Mouse (Mus musculus) lung, postnatal 0 days (tissue): Measurements from ENCODE around the gene Olfr1137. TPM values are rescaled to one million over a fixed set of nuclear protein-coding genes. Genes with fewer than 3 reads are reported as not detected.

ENCODE experiments used
- ATAC-seq: fragments of 200-750 bp; cut with Nextera tagmentation; 2 replicates; pipeline ENCODE4 v1.8.0; 2017; ENCODE audit warnings: moderate library complexity
- DNase-seq: peaks from one replicate; pipeline ENCODE4 v3.0.0-alpha.2; 2016; ENCODE audit warnings: low spot score
- H3K27ac ChIP-seq: fragments of 300-500 bp; sonication (generic); 2 replicates; pipeline ENCODE4 v1.5.1; 2014; ENCODE audit warnings: antibody characterized with exemption, mild to moderate bottlenecking, low read length, mixed read lengths
- H3K27me3 ChIP-seq: fragments of 300-500 bp; sonication (generic); replicated peaks from 2 replicates; pipeline ENCODE4 v1.6.1; 2014; ENCODE audit warnings: low read length, mixed read lengths; ENCODE audit not compliant: insufficient read depth
- H3K36me3 ChIP-seq: fragments of 300-500 bp; sonication (generic); 2 replicates; pipeline ENCODE4 v1.6.1; 2014; ENCODE audit warnings: low read length, mixed read lengths; ENCODE audit not compliant: insufficient read depth
- H3K4me1 ChIP-seq: fragments of 300-500 bp; sonication (generic); 2 replicates; pipeline ENCODE4 v1.6.1; 2014; ENCODE audit warnings: antibody characterized with exemption, low read depth, low read length, mixed read lengths; ENCODE audit not compliant: insufficient read depth
- H3K4me2 ChIP-seq: fragments of 300-500 bp; sonication (generic); replicated peaks from 2 replicates; pipeline ENCODE4 v1.6.1; 2014; ENCODE audit warnings: low read depth, mild to moderate bottlenecking, low read length, moderate library complexity, mixed read lengths
- H3K4me3 ChIP-seq: fragments of 300-500 bp; sonication (generic); 2 replicates; pipeline ENCODE4 v1.5.1; 2014; ENCODE audit warnings: low read depth, low read length
- H3K9ac ChIP-seq: fragments of 300-500 bp; sonication (generic); replicated peaks from 2 replicates; pipeline ENCODE4 v1.6.1; 2014; ENCODE audit warnings: low read depth, mild to moderate bottlenecking
- H3K9me3 ChIP-seq: fragments of 300-500 bp; sonication (generic); 2 replicates; pipeline ENCODE4 v1.6.1; 2016; ENCODE audit warnings: low read length, mixed read lengths
- CTCF ChIP-seq: IDR thresholded peaks from 2 replicates; pipeline ENCODE4 v1.5.1; 2016; ENCODE audit warnings: antibody characterized with exemption, mild to moderate bottlenecking
- EP300 ChIP-seq: IDR thresholded peaks from 2 replicates; pipeline ENCODE4 v1.6.1; 2016; ENCODE audit warnings: antibody characterized with exemption, mild to moderate bottlenecking, control low read depth
- WGBS: fragments of 180-500 bp; shearing (Covaris S2); extraction: QIAGEN DNeasy Blood & Tissue Kit; methylation state at CpG from one replicate; pipeline ENCODE4 v1.1.7; 2014; 5-methylcytosine and 5-hydroxymethylcytosine counted together
- polyA plus RNA-seq: library from polyadenylated mRNA; unstranded; fragments of >200 nt; fragmentation: Nextera tagmentation; extraction: Ambion mirVana; gene quantifications from 2 replicates; pipeline ENCODE4 v1.2.1, GENCODE M21; 2015

Olfr1137 gene
- polyA plus RNA-seq, result not detected in 2 replicates

- DNase-seq (no peak), ATAC-seq (no peak)
- H3K4me1 ChIP-seq, result no peaks in the 10 kb centered on the region
- H3K4me2 ChIP-seq, result no peak within 1 kb of the TSS
- no peaks in the 10 kb centered on the region for H3K9me3 ChIP-seq
- H3K9ac ChIP-seq, result no peak within 1 kb of the TSS
- TF ChIP-seq CTCF, result no peak
- no peak for TF ChIP-seq EP300
- no peak within 1 kb of the TSS for H3K4me3 ChIP-seq
- H3K27ac ChIP-seq, result no peak within 1 kb of the TSS
- no peaks in the 10 kb centered on the region for H3K27me3 ChIP-seq
- no peaks in the 10 kb centered on the region for H3K36me3 ChIP-seq
Measured at GRCm38 (mm10) chr2:87713079-87713478, at the start of gene Olfr1137. Gene Olfr1137 (minus strand): TSS chr2:87713179.

GRCm38 (mm10) chr2:87753891-87754290 is 40.9 kb upstream of the Olfr1137 start, which contains the start of gene Olfr1141:
Gene Olfr1141 (minus strand): TSS chr2:87753991.
- no peak for DNase-seq
- Histone ChIP-seq H3K27me3 (no peaks in the 10 kb centered on the region), H3K9me3 (no peaks in the 10 kb centered on the region), H3K4me1 (no peaks in the 10 kb centered on the region), H3K4me2 (no peak within 1 kb of the TSS), H3K9ac (no peak within 1 kb of the TSS), H3K4me3 (no peak within 1 kb of the TSS), H3K36me3 (no peaks in the 10 kb centered on the region), H3K27ac (no peak within 1 kb of the TSS)
- ATAC-seq, result no peak
- no peak for TF ChIP-seq EP300
- TF ChIP-seq CTCF, result no peak
- WGBS, result 70% methylated on average over 1 of the region's 1 CpGs

- Histone ChIP-seq H3K4me3 (no peak within 1 kb of the TSS), H3K9ac (no peak within 1 kb of the TSS), H3K27me3 (no peaks in the 10 kb centered on the region), H3K27ac (no peak within 1 kb of the TSS), H3K4me2 (no peak within 1 kb of the TSS), H3K4me1 (no peaks in the 10 kb centered on the region), H3K9me3 (no peaks in the 10 kb centered on the region), H3K36me3 (no peaks in the 10 kb centered on the region)
- ATAC-seq, result no peak
- no peak for TF ChIP-seq CTCF
- TF ChIP-seq EP300, result no peak
- DNase-seq, result no peak
- WGBS, result 72% methylated on average over 3 of the region's 3 CpGs
Measured at GRCm38 (mm10) chr2:87743452-87743851, 30.5 kb upstream of the Olfr1137 start, which contains the start of gene Olfr1140. Gene Olfr1140 (plus strand): TSS chr2:87743752.

GRCm38 (mm10) chr2:87739878-87740277 is 26.9 kb upstream of the Olfr1137 start, which contains the start of gene Olfr1138:
Gene Olfr1138 (minus strand): TSS chr2:87739978.
- WGBS, result 85% methylated on average over 1 of the region's 1 CpGs
- Histone ChIP-seq H3K4me3 (no peak within 1 kb of the TSS), H3K4me1 (no peaks in the 10 kb centered on the region), H3K9ac (no peak within 1 kb of the TSS), H3K36me3 (no peaks in the 10 kb centered on the region), H3K27me3 (no peaks in the 10 kb centered on the region), H3K27ac (no peak within 1 kb of the TSS), H3K9me3 (no peaks in the 10 kb centered on the region), H3K4me2 (no peak within 1 kb of the TSS)
- ATAC-seq (no peak), DNase-seq (no peak)
- no peak for TF ChIP-seq CTCF

GRCm38 (mm10) chr2:87693847-87694246 is 19.1 kb downstream of the Olfr1137 start, which contains the start of gene Olfr1136:
Gene Olfr1136 (minus strand): TSS chr2:87693947.
- no peaks in the 10 kb centered on the region for H3K27me3 ChIP-seq
- H3K36me3 ChIP-seq, result no peaks in the 10 kb centered on the region
- H3K4me1 ChIP-seq, result no peaks in the 10 kb centered on the region
- ATAC-seq (no peak), DNase-seq (no peak)
- no peak within 1 kb of the TSS for H3K9ac ChIP-seq
- H3K4me3 ChIP-seq, result no peak within 1 kb of the TSS
- H3K9me3 ChIP-seq, result no peaks in the 10 kb centered on the region
- no peak for TF ChIP-seq EP300
- no peak for TF ChIP-seq CTCF
- H3K27ac ChIP-seq, result no peak within 1 kb of the TSS
- H3K4me2 ChIP-seq, result no peak within 1 kb of the TSS

GRCm38 (mm10) chr2:87673564-87673963 is 39.4 kb downstream of the Olfr1137 start, which contains the start of gene Olfr1135:
Gene Olfr1135 (minus strand): TSS chr2:87673664.
- Histone ChIP-seq H3K27ac (no peak within 1 kb of the TSS), H3K36me3 (no peaks in the 10 kb centered on the region), H3K9me3 (no peaks in the 10 kb centered on the region), H3K4me2 (no peak within 1 kb of the TSS), H3K27me3 (no peaks in the 10 kb centered on the region), H3K4me1 (no peaks in the 10 kb centered on the region), H3K9ac (no peak within 1 kb of the TSS), H3K4me3 (no peak within 1 kb of the TSS)
- DNase-seq (no peak), ATAC-seq (no peak)
- TF ChIP-seq EP300, result no peak
- no peak for TF ChIP-seq CTCF
- 6% methylated on average over 1 of the region's 1 CpGs for WGBS

Other genes with a start within 250 kb of the Olfr1137 start
- gene Pramel7, start 216.1 kb downstream of the Olfr1137 start, polyA plus RNA-seq, result not detected in 2 replicates
- gene Pramel6, start 206.6 kb downstream of the Olfr1137 start, polyA plus RNA-seq, result not detected in 2 replicates
- gene Olfr153, start 181.4 kb downstream of the Olfr1137 start, polyA plus RNA-seq, result not detected in 2 replicates
- not detected in 2 replicates for gene Olfr1128, start 167.6 kb downstream of the Olfr1137 start, polyA plus RNA-seq
- gene Olfr1129, start 139.3 kb downstream of the Olfr1137 start, polyA plus RNA-seq, result not detected in 2 replicates
- gene Olfr1130, start 107.0 kb downstream of the Olfr1137 start, polyA plus RNA-seq, result not detected in 2 replicates
- gene Olfr1131, start 86.1 kb downstream of the Olfr1137 start, polyA plus RNA-seq, result not detected in 2 replicates
- gene Olfr1132, start 75.6 kb downstream of the Olfr1137 start, polyA plus RNA-seq, result not detected in 2 replicates
- not detected in 2 replicates for gene Olfr1133, start 65.8 kb downstream of the Olfr1137 start, polyA plus RNA-seq
- not detected in 2 replicates for gene Olfr1134, start 54.7 kb downstream of the Olfr1137 start, polyA plus RNA-seq
- not detected in 2 replicates for gene Olfr1135, start 39.5 kb downstream of the Olfr1137 start, polyA plus RNA-seq
- gene Olfr1136, start 19.2 kb downstream of the Olfr1137 start, polyA plus RNA-seq, result not detected in 2 replicates
- not detected in 2 replicates for gene Olfr1138, start 26.8 kb upstream of the Olfr1137 start, polyA plus RNA-seq
- gene Olfr1140, start 30.6 kb upstream of the Olfr1137 start, polyA plus RNA-seq, result not detected in 2 replicates
- not detected in 2 replicates for gene Olfr1141, start 40.8 kb upstream of the Olfr1137 start, polyA plus RNA-seq
- not detected in 2 replicates for gene Olfr152, start 66.3 kb upstream of the Olfr1137 start, polyA plus RNA-seq
- not detected in 2 replicates for gene Olfr1143, start 87.4 kb upstream of the Olfr1137 start, polyA plus RNA-seq
- not detected in 2 replicates for gene Olfr1145, start 96.6 kb upstream of the Olfr1137 start, polyA plus RNA-seq
- gene Olfr1148, start 117.4 kb upstream of the Olfr1137 start, polyA plus RNA-seq, result not detected in 2 replicates
- not detected in 2 replicates for gene Olfr1150-ps1, start 130.8 kb upstream of the Olfr1137 start, polyA plus RNA-seq
- not detected in 2 replicates for gene Olfr1151, start 142.7 kb upstream of the Olfr1137 start, polyA plus RNA-seq
- not detected in 2 replicates for gene Olfr1152, start 153.3 kb upstream of the Olfr1137 start, polyA plus RNA-seq
- gene Olfr1153, start 181.8 kb upstream of the Olfr1137 start, polyA plus RNA-seq, result not detected in 2 replicates
- gene Olfr1154, start 192.0 kb upstream of the Olfr1137 start, polyA plus RNA-seq, result not detected in 2 replicates
- gene Olfr1155, start 232.0 kb upstream of the Olfr1137 start, polyA plus RNA-seq, result not detected in 2 replicates
- not detected in 2 replicates for gene Olfr1156, start 239.9 kb upstream of the Olfr1137 start, polyA plus RNA-seq